Mouse (Mus musculus) brain, embryonic 14.5 days (tissue): Measurements from ENCODE around the gene Mast4. TPM values are rescaled to one million over a fixed set of nuclear protein-coding genes. Genes with fewer than 3 reads are reported as not detected.

Experiments
- DNase-seq: peaks from one replicate; pipeline ENCODE4 v3.0.0-alpha.2; 2011; ENCODE audit warnings: low read depth
- CTCF ChIP-seq: fragments of 200-500 bp; IDR thresholded peaks from 2 replicates; pipeline ENCODE4 v1.5.1; 2012; ENCODE audit warnings: inconsistent platforms, mild to moderate bottlenecking, moderate library complexity, borderline replicate concordance; ENCODE audit not compliant: insufficient read depth, insufficient read length; ENCODE audit errors: extremely low read depth
- POLR2A ChIP-seq: fragments of 200-500 bp; IDR thresholded peaks from 2 replicates; pipeline ENCODE4 v1.6.1; 2012; ENCODE audit warnings: mild to moderate bottlenecking, inconsistent platforms, borderline replicate concordance; ENCODE audit not compliant: poor library complexity, insufficient read depth, insufficient read length, severe bottlenecking; ENCODE audit errors: extremely low read depth
- polyA plus RNA-seq: library from polyadenylated mRNA; depleted of rRNA; stranded (reverse); fragments of >200 nt; gene quantifications from 2 replicates; pipeline ENCODE4 v1.2.3, GENCODE M21; 2012

The Mast4 gene
- polyA plus RNA-seq, 1 experiment: 30.7 TPM

GRCm38 (mm10) chr13:102689201-102690090 is 644.9 kb downstream of the Mast4 start:
- no peak for TF ChIP-seq CTCF
- no peak for TF ChIP-seq POLR2A
- no peak for DNase-seq

DNA sequence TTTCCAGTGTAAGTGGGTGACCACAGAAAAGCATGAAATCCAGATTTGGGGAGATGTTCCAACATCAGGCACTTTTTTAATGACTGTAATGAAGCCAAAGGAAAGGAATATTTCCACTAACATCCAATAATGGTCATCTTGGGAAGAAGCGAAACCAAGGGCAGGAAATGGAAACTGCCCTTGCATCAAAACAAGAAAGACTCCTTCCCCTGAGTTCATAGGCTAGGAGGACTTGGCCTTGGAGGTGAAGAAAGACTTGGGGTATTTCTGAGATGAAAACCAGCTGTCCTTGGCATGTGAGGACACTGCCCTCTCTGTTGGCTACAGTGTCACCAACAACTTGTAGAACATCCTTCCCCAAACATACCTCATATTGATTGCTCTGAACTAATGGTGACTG is 646.2 kb downstream of the Mast4 start:
- TF ChIP-seq CTCF (no peak), POLR2A (no peak)
- DNase-seq: no peak

- DNase-seq: no peak
- no peak for TF ChIP-seq POLR2A
- peak; percentile 26; the same call in 1 of the 2 replicates for TF ChIP-seq CTCF
Observed at GRCm38 (mm10) chr13:102684890-102685289, 649.4 kb downstream of the Mast4 start.
